Mouse (Mus musculus): ENCODE results near the gene Rnf31.

- TF ChIP-seq POLR2A (IDR thresholded peaks at IDR 0.05; ENCODE audit: extremely low read depth, insufficient read depth, low read length) = no peak
- no peak for TF ChIP-seq CTCF (IDR thresholded peaks at IDR 0.05; ENCODE audit: low read depth, low read length)
These were observed 49.2 kb upstream of the Rnf31 start for GRCm38 (mm10) chr14:55542268-55542667.

Data from liver, adult 2 months (tissue).